Mouse (Mus musculus) liver, embryonic 12.5 days (tissue): ENCODE data around the gene Tph1. TPM values are rescaled to one million over a fixed set of nuclear protein-coding genes. Genes with fewer than 3 reads are reported as not detected.

Source experiments
- ATAC-seq: fragments of 200-750 bp; cut with Nextera tagmentation; 2 replicates; pipeline ENCODE4 v1.8.0; 2017; ENCODE audit warnings: moderate number of reproducible peaks, mild to moderate bottlenecking, moderate library complexity
- H3K27ac ChIP-seq: fragments of 300-500 bp; sonication (generic); 2 replicates; pipeline ENCODE4 v1.5.1; 2016; ENCODE audit warnings: mild to moderate bottlenecking
- H3K27me3 ChIP-seq: fragments of 300-500 bp; sonication (generic); replicated peaks from 2 replicates; pipeline ENCODE4 v1.6.1; 2016; ENCODE audit warnings: mild to moderate bottlenecking, moderate library complexity
- H3K36me3 ChIP-seq: fragments of 300-500 bp; sonication (generic); 2 replicates; pipeline ENCODE4 v1.6.1; 2016; ENCODE audit warnings: mild to moderate bottlenecking, moderate library complexity
- H3K4me1 ChIP-seq: fragments of 300-500 bp; sonication (generic); 2 replicates; pipeline ENCODE4 v1.6.1; 2016
- H3K4me2 ChIP-seq: fragments of 300-500 bp; sonication (generic); 2 replicates; pipeline ENCODE4 v1.6.1; 2016; ENCODE audit warnings: mild to moderate bottlenecking, moderate library complexity
- H3K4me3 ChIP-seq: fragments of 300-500 bp; sonication (generic); 2 replicates; pipeline ENCODE4 v1.5.1; 2016; ENCODE audit warnings: mild to moderate bottlenecking, moderate library complexity
- H3K9ac ChIP-seq: fragments of 300-500 bp; sonication (generic); 2 replicates; pipeline ENCODE4 v1.6.1; 2016; ENCODE audit warnings: mild to moderate bottlenecking, moderate library complexity
- H3K9me3 ChIP-seq: fragments of 300-500 bp; sonication (generic); replicated peaks from 2 replicates; pipeline ENCODE4 v1.6.1; 2016; ENCODE audit warnings: mild to moderate bottlenecking, moderate library complexity
- WGBS: fragments of 180-500 bp; shearing (Covaris S2); methylation state at CpG from one replicate; pipeline ENCODE4 v1.1.7; 2016; ENCODE audit not compliant: insufficient replicate concordance; 5-methylcytosine and 5-hydroxymethylcytosine counted together
- polyA plus RNA-seq: library from polyadenylated mRNA; unstranded; fragments of >200 nt; fragmentation: Nextera tagmentation; extraction: Ambion mirVana; gene quantifications from 2 replicates; pipeline ENCODE4 v1.2.1, GENCODE M21; 2016

The Tph1 gene
- polyA plus RNA-seq, 1 experiment from 2014 or later, result not detected

- peaks cover 20% of the 10 kb centered on the region for H3K4me1 ChIP-seq
- H3K4me3 ChIP-seq, result no peak overlapping the region
- H3K36me3 ChIP-seq, result no peaks in the 10 kb centered on the region
- H3K9me3 ChIP-seq, result no peaks in the 10 kb centered on the region
- WGBS, result 49% methylated on average over 1 of the region's 1 CpGs
- no peak overlapping the region for H3K9ac ChIP-seq
- no peak overlapping the region for H3K4me2 ChIP-seq
- peaks cover 35% of the 10 kb centered on the region for H3K27me3 ChIP-seq
- H3K27ac ChIP-seq, result no peak overlapping the region
- ATAC-seq, result no peak
Measured at GRCm38 (mm10) chr7:46643172-46643571, 29.2 kb downstream of the Tph1 start.

GRCm38 (mm10) chr7:46640062-46640461, 32.3 kb downstream of the Tph1 start:
- H3K9ac ChIP-seq, result peak overlapping the region; percentile 42; the same call in 1 of the 2 replicates
- ATAC-seq, result no peak; the same call in 1 of the 2 replicates
- H3K27me3 ChIP-seq, result peaks cover 15% of the 10 kb centered on the region
- peak overlapping the region; percentile 78 for H3K4me3 ChIP-seq
- peaks cover 22% of the 10 kb centered on the region for H3K4me1 ChIP-seq
- 21% methylated on average over 17 of the region's 17 CpGs for WGBS
- H3K4me2 ChIP-seq, result peak overlapping the region; percentile 97
- no peaks in the 10 kb centered on the region for H3K36me3 ChIP-seq
- H3K27ac ChIP-seq, result no peak overlapping the region
- H3K9me3 ChIP-seq, result no peaks in the 10 kb centered on the region

GRCm38 (mm10) chr7:46639692-46640031, 32.7 kb downstream of the Tph1 start, which contains the start of gene Sergef:
Sergef (minus strand) TSS chr7:46639807.
- peak; percentile 97 for ATAC-seq
- H3K4me1 ChIP-seq, result peaks cover 22% of the 10 kb centered on the region
- H3K9me3 ChIP-seq, result no peaks in the 10 kb centered on the region
- peak within 1 kb of the TSS; percentile 78 for H3K4me3 ChIP-seq
- under 1% methylated on average over 30 of the region's 30 CpGs for WGBS
- no peak within 1 kb of the TSS for H3K27ac ChIP-seq
- H3K9ac ChIP-seq, result peak within 1 kb of the TSS; percentile 83
- H3K36me3 ChIP-seq, result no peaks in the 10 kb centered on the region
- H3K27me3 ChIP-seq, result peaks cover 15% of the 10 kb centered on the region
- peak within 1 kb of the TSS; percentile 97 for H3K4me2 ChIP-seq

GRCm38 (mm10) chr7:46638889-46639691, 33.2 kb downstream of the Tph1 start:
- peak; percentile 1; the same call in 1 of the 2 replicates for ATAC-seq
- peaks cover 22% of the 10 kb centered on the region for H3K4me1 ChIP-seq
- no peak overlapping the region for H3K27ac ChIP-seq
- peak overlapping the region; percentile 83 for H3K9ac ChIP-seq
- peak overlapping the region; percentile 78 for H3K4me3 ChIP-seq
- H3K9me3 ChIP-seq, result no peaks in the 10 kb centered on the region
- peaks cover 15% of the 10 kb centered on the region for H3K27me3 ChIP-seq
- WGBS, result 14% methylated on average over 32 of the region's 32 CpGs
- H3K4me2 ChIP-seq, result peak overlapping the region; percentile 97
- no peaks in the 10 kb centered on the region for H3K36me3 ChIP-seq

GRCm38 (mm10) chr7:46628375-46628975, 43.9 kb downstream of the Tph1 start:
- Histone ChIP-seq H3K4me3 (no peak overlapping the region), H3K4me2 (no peak overlapping the region), H3K4me1 (peaks cover 6% of the 10 kb centered on the region), H3K27me3 (no peaks in the 10 kb centered on the region), H3K9ac (no peak overlapping the region), H3K36me3 (peaks cover 23% of the 10 kb centered on the region), H3K27ac (no peak overlapping the region), H3K9me3 (no peaks in the 10 kb centered on the region)
- no peak for ATAC-seq
- WGBS, result 71% methylated on average over 8 of the region's 8 CpGs

- no peak overlapping the region for H3K27ac ChIP-seq
- H3K27me3 ChIP-seq, result no peaks in the 10 kb centered on the region
- no peak overlapping the region for H3K4me3 ChIP-seq
- H3K9me3 ChIP-seq, result no peaks in the 10 kb centered on the region
- 78% methylated on average over 2 of the region's 3 CpGs for WGBS
- no peaks in the 10 kb centered on the region for H3K4me1 ChIP-seq
- H3K4me2 ChIP-seq, result no peak overlapping the region
- H3K36me3 ChIP-seq, result peaks cover 23% of the 10 kb centered on the region
- ATAC-seq, result no peak
- H3K9ac ChIP-seq, result no peak overlapping the region
Measured at GRCm38 (mm10) chr7:46623979-46624378, 48.4 kb downstream of the Tph1 start.

GRCm38 (mm10) chr7:46618416-46619110, 53.8 kb downstream of the Tph1 start:
- no peaks in the 10 kb centered on the region for H3K9me3 ChIP-seq
- H3K4me3 ChIP-seq, result no peak overlapping the region
- no peak overlapping the region for H3K9ac ChIP-seq
- ATAC-seq, result no peak
- H3K27me3 ChIP-seq, result no peaks in the 10 kb centered on the region
- 86% methylated on average over 23 of the region's 23 CpGs for whole genome bisulfite sequencing
- H3K4me2 ChIP-seq, result no peak overlapping the region
- H3K36me3 ChIP-seq, result peaks cover 25% of the 10 kb centered on the region
- no peak overlapping the region for H3K27ac ChIP-seq
- H3K4me1 ChIP-seq, result peaks cover 3% of the 10 kb centered on the region; the same call in 1 of the 2 replicates

- ATAC-seq, result no peak
- peaks cover 24% of the 10 kb centered on the region for H3K36me3 ChIP-seq
- H3K9ac ChIP-seq, result no peak overlapping the region
- 87% methylated on average over 7 of the region's 7 CpGs for WGBS
- H3K27me3 ChIP-seq, result no peaks in the 10 kb centered on the region
- H3K4me2 ChIP-seq, result no peak overlapping the region
- H3K4me1 ChIP-seq, result peaks cover 3% of the 10 kb centered on the region; the same call in 1 of the 2 replicates
- no peak overlapping the region for H3K4me3 ChIP-seq
- no peak overlapping the region for H3K27ac ChIP-seq
- no peaks in the 10 kb centered on the region for H3K9me3 ChIP-seq
Measured at GRCm38 (mm10) chr7:46616429-46617005, 55.8 kb downstream of the Tph1 start.

- ATAC-seq, result peak; percentile 54
- H3K4me2 ChIP-seq, result no peak overlapping the region
- 44% methylated on average over 5 of the region's 5 CpGs for WGBS
- H3K4me3 ChIP-seq, result no peak overlapping the region
- no peak overlapping the region for H3K9ac ChIP-seq
- no peaks in the 10 kb centered on the region for H3K27me3 ChIP-seq
- no peak overlapping the region for H3K27ac ChIP-seq
- H3K36me3 ChIP-seq, result peaks cover 13% of the 10 kb centered on the region
- peaks cover 3% of the 10 kb centered on the region; the same call in 1 of the 2 replicates for H3K4me1 ChIP-seq
- H3K9me3 ChIP-seq, result no peaks in the 10 kb centered on the region
Measured at GRCm38 (mm10) chr7:46615256-46615977, 56.9 kb downstream of the Tph1 start.

GRCm38 (mm10) chr7:46614263-46614662, 58.1 kb downstream of the Tph1 start:
- peaks cover 3% of the 10 kb centered on the region; the same call in 1 of the 2 replicates for H3K4me1 ChIP-seq
- peaks cover 6% of the 10 kb centered on the region; the same call in 1 of the 2 replicates for H3K36me3 ChIP-seq
- H3K9ac ChIP-seq, result no peak overlapping the region
- no peaks in the 10 kb centered on the region for H3K9me3 ChIP-seq
- no peaks in the 10 kb centered on the region for H3K27me3 ChIP-seq
- 85% methylated on average over 12 of the region's 12 CpGs for WGBS
- H3K4me2 ChIP-seq, result no peak overlapping the region
- no peak for ATAC-seq
- no peak overlapping the region for H3K27ac ChIP-seq
- H3K4me3 ChIP-seq, result no peak overlapping the region

- 72% methylated on average over 10 of the region's 10 CpGs for WGBS
- no peak overlapping the region for H3K27ac ChIP-seq
- ATAC-seq, result no peak
- peaks cover 6% of the 10 kb centered on the region; the same call in 1 of the 2 replicates for H3K36me3 ChIP-seq
- no peak overlapping the region for H3K9ac ChIP-seq
- no peak overlapping the region for H3K4me3 ChIP-seq
- H3K4me2 ChIP-seq, result no peak overlapping the region
- peaks cover 3% of the 10 kb centered on the region; the same call in 1 of the 2 replicates for H3K4me1 ChIP-seq
- no peaks in the 10 kb centered on the region for H3K27me3 ChIP-seq
- H3K9me3 ChIP-seq, result no peaks in the 10 kb centered on the region
Measured at GRCm38 (mm10) chr7:46613091-46613490, 59.2 kb downstream of the Tph1 start.
